Mouse (Mus musculus) right cerebral cortex, postnatal 10 days (tissue): Measurements from ENCODE around the gene Hpd.

Experiments used
- DNase-seq, 2 experiments: peaks; one replicate each; pipeline ENCODE4 v3.0.0; 2021; ENCODE audit warnings: low spot score in 2 of 2

Hpd gene

DNA sequence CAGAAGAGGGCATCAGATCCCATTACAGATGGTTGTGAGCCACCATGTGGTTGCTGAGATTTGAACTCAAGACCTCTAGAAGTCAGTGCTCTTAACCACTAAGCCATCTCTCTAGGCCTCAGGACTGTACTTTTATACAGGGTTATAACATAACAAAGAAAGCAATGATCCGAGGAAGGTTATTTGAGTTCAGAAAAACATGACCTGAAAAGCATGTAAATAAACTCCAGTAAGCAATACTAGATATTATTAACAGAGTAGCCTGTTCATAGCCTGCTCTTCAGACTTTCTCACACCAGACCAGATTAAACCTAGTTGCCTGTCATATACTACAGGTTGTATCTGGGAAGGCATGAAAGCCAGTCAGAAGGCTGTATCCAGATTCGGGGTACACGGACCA is 4.8 kb upstream of the Hpd start:
- no peak for DNase-seq

DNA sequence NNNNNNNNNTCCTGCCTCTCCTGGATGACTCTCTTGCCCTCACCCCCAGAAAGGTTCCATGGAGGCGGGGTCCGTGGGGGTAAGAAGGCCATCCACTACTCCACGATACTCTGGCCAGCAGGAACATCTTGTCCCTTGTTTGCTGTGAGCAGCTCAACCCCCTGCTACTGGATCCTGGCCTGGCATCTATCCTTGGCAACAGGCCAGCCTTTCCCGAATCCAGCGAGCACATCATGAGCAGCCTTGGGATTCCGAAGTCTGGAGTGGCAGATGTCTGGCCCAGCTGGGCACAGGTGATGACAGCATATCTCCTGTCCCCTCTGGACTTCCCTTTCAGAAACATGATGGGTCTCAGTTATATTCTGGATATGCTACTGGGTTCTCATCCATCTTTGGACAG is 3.4 kb upstream of the Hpd start:
- no peak for DNase-seq

GRCm38 (mm10) chr5:123181536-123181935 is 991 bp downstream of the Hpd start:
- no peak for DNase-seq

DNA sequence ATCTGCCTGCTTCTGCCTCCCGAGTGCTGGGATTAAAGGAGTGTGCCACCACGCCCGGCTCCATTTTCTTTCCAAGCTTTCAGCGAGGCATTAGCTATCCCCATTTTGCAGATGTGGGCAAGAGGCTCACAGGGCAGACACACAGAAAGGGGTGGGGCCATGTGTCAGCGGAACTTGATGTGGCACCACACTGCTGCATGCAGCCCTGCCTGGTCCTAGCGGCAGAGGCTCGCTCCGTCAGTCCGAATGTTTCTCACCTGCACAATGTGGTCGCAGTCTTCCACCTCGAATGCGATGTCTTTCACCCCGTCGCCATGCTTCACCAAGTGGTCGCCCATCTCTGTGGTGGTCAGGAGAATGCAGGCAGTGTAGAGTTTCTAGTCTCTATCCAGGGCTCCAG is 2.1 kb downstream of the Hpd start:
- DNase-seq, result no peak

GRCm38 (mm10) chr5:123178792-123179191 is 3.7 kb downstream of the Hpd start:
- no peak for DNase-seq

- peak; percentile 78 to 82 for DNase-seq
These were observed 10.7 kb downstream of the Hpd start for GRCm38 (mm10) chr5:123171646-123172350.

DNA sequence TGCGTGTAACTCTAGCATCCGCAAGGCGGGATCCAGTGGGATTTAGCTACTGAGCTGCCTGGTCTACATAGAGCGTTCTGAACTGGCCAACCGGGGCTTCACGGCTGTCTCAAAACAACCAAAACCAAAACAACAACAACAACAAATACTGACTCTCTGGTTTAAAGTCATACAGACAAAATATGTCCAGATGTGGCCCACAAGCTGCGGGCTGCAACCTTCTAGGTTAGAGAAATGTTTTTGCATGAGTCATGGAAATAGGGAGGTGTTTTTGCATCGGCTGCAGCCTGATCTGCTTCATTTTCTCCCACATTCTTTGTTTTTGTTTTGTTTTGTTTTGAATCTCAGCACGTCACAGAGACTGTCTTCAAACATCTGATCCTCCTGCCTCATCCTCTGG is 12.2 kb downstream of the Hpd start:
- DNase-seq, result no peak

DNA sequence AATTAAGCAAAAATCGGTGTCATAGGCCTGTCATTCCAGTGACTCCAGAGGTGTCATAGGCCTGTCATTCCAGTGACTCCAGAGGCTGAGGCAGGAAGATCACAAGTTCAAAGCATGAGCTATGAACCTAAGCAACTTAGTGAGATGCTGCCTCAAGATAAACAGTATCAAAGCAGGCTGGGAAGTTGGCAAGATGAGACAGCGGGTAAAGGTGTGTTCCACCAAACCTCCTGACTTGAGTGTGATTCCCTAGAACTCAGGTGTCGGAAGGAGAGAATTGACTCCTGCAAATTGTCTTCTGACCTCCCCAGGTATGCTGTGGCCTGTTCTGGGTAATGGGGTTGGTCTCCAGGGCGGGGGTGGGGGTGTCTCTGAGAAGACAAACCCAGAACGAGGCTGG is 13.2 kb downstream of the Hpd start, which contains the start of gene Psmd9:
Gene Psmd9, plus strand, starts transcription at position 130 of the 400 bp plus-strand sequence.
- DNase-seq, result no peak

GRCm38 (mm10) chr5:123167591-123167990 is 14.9 kb downstream of the Hpd start:
- DNase-seq, result no peak

DNA sequence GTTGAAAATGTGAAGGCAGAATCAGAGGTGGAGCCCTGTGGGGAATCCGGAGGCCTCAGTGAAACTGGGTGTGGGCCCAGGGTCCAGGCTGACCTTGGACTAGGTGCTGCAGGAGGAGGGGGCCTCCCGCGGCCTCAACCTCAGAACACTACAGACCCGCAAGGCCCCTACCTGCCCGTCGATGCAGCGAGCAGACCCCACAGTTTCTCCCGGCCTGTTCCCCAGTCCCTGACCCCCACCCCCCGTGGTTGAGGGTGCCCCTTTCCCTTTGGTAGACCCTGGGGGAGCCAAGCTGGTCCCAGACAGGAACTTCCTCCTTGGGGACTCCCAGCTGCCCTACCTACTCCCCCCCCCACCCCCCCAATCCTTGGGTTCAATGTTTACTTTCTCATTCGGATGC is 16.1 kb downstream of the Hpd start:
- no peak for DNase-seq

- DNase-seq, result no peak
These were observed 19.6 kb downstream of the Hpd start for GRCm38 (mm10) chr5:123162942-123163341.

GRCm38 (mm10) chr5:123160341-123160740 is 22.2 kb downstream of the Hpd start:
- DNase-seq, result no peak

GRCm38 (mm10) chr5:123159866-123160265 is 22.7 kb downstream of the Hpd start:
- no peak for DNase-seq

DNA sequence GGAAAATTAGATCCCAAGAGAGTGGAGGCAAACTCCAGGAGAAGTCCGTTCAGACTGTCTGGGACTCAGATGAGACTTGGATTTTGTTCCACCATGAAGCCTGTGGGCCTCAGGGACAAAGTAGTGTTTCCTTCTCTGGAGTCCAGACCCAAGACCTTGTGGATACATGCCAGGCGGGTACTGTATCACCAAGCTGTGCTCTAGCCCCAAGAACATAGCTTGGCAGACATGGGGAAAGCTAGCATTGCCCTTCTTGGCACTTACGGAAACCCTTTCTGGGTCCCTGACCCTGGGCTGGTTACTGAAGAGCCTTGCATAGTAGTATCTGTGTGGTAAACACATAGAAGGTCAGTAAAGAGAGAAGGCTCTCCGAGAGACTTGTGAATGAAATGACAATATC is 23.1 kb downstream of the Hpd start:
- no peak for DNase-seq

GRCm38 (mm10) chr5:123157972-123158371 is 24.6 kb downstream of the Hpd start:
- DNase-seq, result no peak

GRCm38 (mm10) chr5:123156763-123157162 is 25.8 kb downstream of the Hpd start:
- DNase-seq, result no peak

DNA sequence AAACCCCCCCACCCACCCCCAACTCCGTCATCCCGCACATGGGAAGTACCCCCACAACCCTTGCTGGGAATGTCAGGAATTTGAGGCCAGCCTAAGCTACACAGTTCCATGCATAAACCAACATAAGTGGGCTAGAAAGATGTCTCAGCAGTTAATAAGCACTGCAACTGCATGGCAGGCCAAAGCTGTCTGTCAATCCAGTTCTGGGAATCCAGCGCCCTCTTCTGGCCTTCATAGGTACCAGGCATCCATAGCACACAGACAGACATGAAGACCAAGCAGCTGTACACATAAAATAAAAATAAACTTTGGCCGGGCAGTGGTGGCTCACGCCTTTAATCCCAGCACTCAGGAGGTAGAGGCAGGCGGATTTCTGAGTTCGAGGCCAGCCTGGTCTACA is 27.1 kb downstream of the Hpd start:
- peak; percentile 74 to 77 for DNase-seq

DNA sequence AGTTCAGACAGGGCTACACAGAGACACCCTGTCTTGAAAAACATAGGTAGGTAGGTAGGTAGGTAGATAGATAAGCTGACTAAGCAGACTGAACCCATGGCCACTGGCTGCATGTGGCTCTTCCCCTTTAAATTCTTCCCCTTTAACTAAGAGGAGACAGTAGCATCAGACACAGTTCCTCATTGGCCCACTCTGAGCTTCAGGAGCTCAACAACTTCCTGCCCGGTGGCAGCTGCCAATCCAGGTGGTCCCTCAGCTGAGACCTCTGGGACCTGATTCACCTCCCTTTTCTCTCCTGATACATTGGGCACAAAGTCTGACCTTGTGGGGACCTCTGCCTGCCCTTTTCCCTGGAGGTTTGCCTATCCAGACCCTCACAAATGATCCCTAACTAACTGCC is 29.6 kb downstream of the Hpd start:
- no peak for DNase-seq

DNA sequence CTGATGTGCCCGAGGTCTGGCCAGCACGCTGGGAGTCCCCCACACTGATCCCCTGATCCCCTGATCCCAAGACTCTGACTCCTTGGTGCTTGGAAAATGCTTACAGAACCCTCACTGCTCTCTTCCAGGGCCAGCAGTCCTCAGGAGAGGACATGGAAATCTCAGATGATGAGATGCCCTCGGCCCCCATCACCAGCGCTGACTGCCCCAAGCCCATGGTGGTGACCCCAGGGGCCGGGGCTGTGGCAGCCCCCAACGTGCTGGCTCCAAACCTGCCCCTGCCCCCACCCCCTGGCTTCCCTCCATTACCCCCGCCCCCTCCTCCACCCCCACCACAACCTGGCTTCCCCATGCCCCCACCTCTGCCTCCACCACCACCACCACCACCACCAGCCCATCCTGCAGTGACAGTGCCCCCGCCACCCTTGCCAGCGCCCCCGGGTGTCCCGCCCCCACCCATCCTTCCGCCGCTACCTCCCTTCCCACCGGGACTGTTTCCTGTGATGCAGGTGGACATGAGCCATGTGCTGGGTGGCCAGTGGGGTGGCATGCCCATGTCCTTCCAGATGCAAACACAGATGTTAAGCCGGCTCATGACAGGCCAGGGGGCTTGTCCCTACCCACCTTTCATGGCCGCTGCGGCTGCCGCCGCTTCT is 30.7 kb downstream of the Hpd start:
- no peak for DNase-seq

GRCm38 (mm10) chr5:123151077-123151476 is 31.4 kb downstream of the Hpd start:
- peak; percentile 63 to 65 for DNase-seq

DNA sequence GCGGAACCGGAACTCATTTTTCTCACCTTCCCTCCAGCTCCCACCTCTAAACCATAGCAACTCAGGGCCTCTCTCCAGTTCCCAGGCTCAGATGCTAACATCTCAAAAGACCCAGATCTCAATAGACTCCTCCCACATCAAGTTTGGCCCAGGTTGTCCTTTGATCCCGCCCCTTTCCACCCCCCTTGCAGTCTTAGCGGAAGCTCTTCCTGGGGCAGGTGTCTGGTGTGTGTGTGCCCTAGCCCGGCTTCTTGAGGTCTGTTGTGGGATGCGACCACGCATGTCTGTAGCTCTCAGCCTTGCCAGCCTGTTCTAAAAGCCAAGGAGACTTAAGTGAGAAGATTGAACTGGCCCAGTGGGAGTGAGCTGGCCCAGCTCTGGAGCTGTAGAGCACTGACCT is 31.9 kb downstream of the Hpd start:
- no peak for DNase-seq

DNA sequence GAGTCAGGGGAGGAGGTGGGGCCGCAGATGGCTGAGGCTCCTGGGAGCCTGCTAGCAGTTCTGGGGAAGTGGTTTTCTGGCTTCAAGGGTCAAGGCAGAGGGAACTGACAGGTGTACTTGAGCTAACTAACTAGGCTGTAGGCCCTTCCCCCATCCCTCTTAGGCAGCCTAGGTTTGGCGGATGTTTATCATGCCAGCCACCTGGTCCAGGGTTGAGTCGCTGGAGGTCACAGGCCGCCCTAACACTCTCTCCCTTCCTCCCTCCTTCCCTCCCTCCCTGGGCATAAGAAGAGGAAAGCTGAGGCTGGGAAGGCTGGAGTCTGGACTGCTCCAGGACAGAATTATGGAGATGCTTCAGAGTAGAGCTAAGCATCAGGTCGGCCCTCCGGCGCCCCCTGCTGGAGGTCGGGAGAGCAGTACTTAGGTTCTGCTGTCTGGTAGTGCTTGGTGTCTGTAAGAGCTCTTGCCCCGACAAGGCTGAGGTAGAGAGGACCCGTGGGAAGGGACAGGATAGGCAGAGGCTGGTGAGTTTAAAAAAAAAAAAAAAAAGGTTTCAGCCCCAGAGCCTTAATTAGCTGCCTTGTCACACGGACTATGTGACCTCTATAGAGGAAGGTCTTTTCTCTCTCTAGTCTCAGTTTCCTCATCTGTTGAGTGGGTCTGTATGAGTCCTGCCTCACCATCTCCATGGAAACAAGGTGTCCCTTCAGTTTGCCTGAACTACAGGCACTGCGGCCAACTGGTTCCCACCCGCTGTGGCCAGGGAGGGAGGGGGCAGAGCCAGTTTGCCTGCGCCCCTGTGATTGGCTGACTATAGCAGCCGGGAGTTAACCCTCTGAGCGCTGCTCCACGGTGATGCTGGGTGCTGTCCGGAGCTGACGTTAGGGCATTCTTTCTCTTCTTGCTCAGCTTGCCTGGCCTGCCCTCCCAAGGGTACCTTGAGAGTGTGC is 32.8 kb downstream of the Hpd start:
- peak; percentile 92 to 94 for DNase-seq
